Mouse (Mus musculus) cerebellum, adult 2 months (tissue): ENCODE measurements around the gene Jade3.

Experiments used
- CTCF ChIP-seq: fragments of 200-500 bp; IDR thresholded peaks from 2 replicates; pipeline ENCODE4 v1.5.1; 2011; ENCODE audit warnings: low read depth, mild to moderate bottlenecking, control low read depth, low read length, moderate library complexity, borderline replicate concordance; ENCODE audit not compliant: insufficient read depth
- POLR2A ChIP-seq: fragments of 200-500 bp; IDR thresholded peaks from 2 replicates; pipeline ENCODE4 v1.6.1; 2011; ENCODE audit warnings: low read length, control low read depth, borderline replicate concordance; ENCODE audit not compliant: insufficient read depth

DNA sequence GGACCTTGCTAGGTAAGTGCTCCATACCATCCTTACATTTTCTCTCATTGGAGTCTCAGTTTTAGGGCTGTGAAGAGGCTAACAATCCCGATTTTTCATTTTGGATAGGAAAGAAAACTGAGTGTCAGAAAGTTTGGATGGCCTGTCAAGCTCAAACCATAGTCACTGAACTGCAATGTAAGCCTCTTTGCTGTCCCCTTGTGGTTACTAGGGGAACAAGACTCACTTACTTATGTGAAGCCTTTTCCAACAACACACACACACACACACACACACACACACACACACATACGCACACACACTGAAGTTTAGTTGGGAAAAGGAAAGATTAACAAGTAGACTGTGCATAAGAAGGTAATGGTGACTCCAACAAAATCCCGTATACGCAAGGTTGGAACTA is 21.4 kb upstream of the Jade3 start:
- TF ChIP-seq CTCF: no peak
- no peak for TF ChIP-seq POLR2A
